Mouse (Mus musculus): ENCODE measurements at regions not wholly inside any gene's neighbourhood (a gene's known extent, or its start where the extent isn't known, plus 50 kb on each side); places are given as distances from the start of the nearest gene placed in this dataset.

DNA sequence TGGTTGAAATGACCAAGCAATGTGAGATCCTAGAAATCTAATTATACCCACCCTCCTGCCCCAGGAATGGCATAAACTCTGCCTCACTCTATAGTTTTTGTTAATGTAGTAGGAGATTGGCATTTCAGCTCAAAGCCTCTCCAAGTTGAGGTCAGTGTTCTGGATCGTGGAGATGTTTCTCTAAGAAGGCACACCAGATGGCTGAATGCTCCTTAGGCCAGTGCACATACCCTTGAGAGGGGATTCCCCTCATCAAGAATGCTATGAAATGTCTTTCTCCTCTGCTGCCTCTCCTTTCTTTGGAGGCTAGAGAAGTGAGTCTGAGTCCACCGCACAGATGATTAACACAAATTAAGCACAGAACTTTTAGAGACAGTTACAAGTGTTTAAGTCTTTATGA is 214.7 kb upstream of the N6amt1 start:
- TF ChIP-seq CTCF (IDR thresholded peaks at IDR 0.05; ENCODE audit: low read depth), result no peak
- no peak for TF ChIP-seq EP300 (IDR thresholded peaks at IDR 0.05; ENCODE audit: low read depth)

Measured in liver, embryonic 14.5 days (tissue).